Mouse (Mus musculus) CH12.LX (cell line): ENCODE results near the gene Hoxb2.

Experiments
- CTCF ChIP-seq, 2 experiments: IDR thresholded peaks in 1 of 2; conservative IDR thresholded peaks in 1 of 2; 2 replicates each; pipeline ENCODE4 v1.5.1; 2011 to 2012; ENCODE audit warnings: low read depth in 2 of 2, low read length in 2 of 2, improper control_type of control experiment in 1 of 2, inconsistent platforms in 1 of 2, mild to moderate bottlenecking in 1 of 2, moderate library complexity in 1 of 2
- ETS1 ChIP-seq: conservative IDR thresholded peaks from 2 replicates; pipeline ENCODE4 v1.6.1; 2012; ENCODE audit warnings: low read depth, mild to moderate bottlenecking, inconsistent platforms, low read length, improper control_type of control experiment, moderate library complexity
- MAZ ChIP-seq: IDR thresholded peaks from 2 replicates; pipeline ENCODE4 v1.6.1; 2012; ENCODE audit warnings: low read depth, mild to moderate bottlenecking, inconsistent platforms, low read length, improper control_type of control experiment, moderate library complexity
- RAD21 ChIP-seq: IDR thresholded peaks from 2 replicates; pipeline ENCODE4 v1.6.1; 2011; ENCODE audit warnings: low read depth, mild to moderate bottlenecking, low read length, improper control_type of control experiment, moderate library complexity
- ZC3H11A ChIP-seq: IDR thresholded peaks from 2 replicates; pipeline ENCODE4 v1.6.1; 2012; ENCODE audit warnings: low read depth, mild to moderate bottlenecking, inconsistent platforms, low read length, improper control_type of control experiment

DNA sequence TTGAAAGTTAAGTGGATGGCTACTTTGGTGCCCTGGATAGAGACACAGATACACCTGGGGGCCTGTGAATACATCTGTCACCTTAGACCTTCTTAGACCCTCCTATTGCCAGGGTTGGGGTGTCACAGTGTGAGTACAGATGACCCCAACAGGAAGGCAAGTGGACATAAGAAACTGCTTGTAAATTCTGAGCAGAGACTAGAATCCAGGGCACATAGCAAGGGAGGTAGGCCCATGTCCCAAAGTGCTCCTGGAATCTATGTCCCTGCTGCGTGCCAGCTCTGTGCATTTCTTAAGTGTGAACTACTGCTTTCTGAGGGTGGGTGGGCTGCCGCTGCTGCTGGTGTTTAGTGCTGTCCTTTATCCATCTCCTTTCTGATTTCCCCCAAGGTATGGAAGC lies 466 bp downstream of the Hoxb2 start:
- TF ChIP-seq CTCF (conservative IDR thresholded peaks at IDR 0.05 in 1 of 2, IDR thresholded peaks at IDR 0.05 in 1 of 2; ENCODE audit: low read depth in 2 of 2, low read length in 2 of 2) (no peak), MAZ (no peak), ETS1 (no peak), ZC3H11A (no peak), RAD21 (no peak)
